Mouse (Mus musculus) cerebellum, adult 8-10 months (tissue): Measurements from ENCODE around the gene Krtap28-13.

ENCODE experiments used
- DNase-seq: peaks from one replicate; pipeline ENCODE4 v3.0.0; 2022

Krtap28-13 gene

DNA sequence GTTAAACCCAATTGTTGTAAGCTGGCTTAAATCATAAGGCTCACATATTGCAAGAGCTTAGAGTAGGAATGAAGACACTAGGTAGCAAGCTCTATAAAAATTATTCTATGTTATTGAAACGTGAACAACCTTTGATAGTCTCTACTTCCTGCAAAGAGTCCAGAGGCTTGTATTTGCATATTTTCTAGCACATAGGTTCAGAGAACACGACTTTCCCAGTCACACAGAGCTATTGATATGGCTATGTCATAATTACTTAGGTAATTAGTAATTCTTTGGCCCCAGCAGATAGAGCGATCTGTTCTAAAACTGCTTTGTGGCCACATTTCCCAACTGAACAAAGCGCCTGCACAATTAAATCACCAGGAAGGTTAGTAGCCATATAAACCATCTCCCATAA lies 36.2 kb downstream of the Krtap28-13 start:
- DNase-seq = no peak

DNA sequence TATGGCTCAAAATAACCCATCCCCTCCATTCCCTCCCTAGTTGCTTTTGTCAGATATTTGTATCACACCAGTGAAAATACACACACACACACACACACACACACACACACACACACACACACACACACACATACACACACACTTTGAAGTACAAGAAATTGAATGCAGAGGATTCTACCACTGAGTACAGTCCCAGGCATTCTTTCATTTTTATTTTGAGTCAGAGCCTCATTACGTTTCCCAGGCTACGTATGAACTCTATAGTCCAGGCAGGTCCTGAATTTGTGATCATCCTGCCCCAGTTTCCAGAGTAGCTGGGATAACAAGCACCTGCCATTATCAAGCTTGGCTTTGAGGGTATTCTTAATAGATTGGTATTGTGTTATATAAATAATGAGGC lies 38.4 kb downstream of the Krtap28-13 start:
- DNase-seq = no peak

GRCm38 (mm10) chr1:83099580-83100137 lies 38.9 kb downstream of the Krtap28-13 start:
- no peak for DNase-seq

GRCm38 (mm10) chr1:83101891-83102290 lies 41.2 kb downstream of the Krtap28-13 start:
- DNase-seq = no peak

GRCm38 (mm10) chr1:83105464-83105863 lies 44.7 kb downstream of the Krtap28-13 start:
- no peak for DNase-seq

DNA sequence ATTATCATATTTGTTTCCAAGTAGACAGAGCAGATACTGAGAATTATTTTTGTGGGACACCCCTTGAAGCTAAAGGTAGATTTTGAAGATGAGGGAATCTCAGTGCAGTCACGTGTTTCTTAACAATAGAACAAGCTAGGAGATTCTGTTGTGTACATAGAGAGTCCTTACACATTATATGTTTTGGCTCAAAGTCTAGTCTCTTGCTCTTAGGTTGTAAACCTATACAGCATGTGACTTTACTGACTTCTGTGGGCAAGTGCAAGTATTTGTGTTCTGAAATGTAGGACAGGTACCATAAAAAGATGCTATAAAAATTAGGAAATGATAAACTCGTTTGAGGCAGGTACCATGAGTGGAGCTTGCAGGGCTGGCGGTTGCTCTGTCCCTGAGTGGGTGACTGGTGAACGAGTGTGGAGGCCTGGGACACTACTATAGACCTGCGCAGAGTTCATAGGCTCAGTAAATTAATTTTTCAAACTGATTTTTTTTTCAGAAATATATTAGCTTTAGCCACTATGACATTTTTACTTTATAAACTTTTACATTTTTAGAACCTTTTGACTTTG lies 46.8 kb downstream of the Krtap28-13 start:
- no peak for DNase-seq

- no peak for DNase-seq
Observed at GRCm38 (mm10) chr1:83110992-83111391, 50.3 kb downstream of the Krtap28-13 start.
